Comparison of ENCODE assay signal across 8 mouse cellular contexts in genomic region chr2:135742954-135743700, GRCm38 (mm10).
DNase-seq lines count a peak whose midpoint lies in the region; ATAC-seq and TF ChIP-seq lines count a peak whose summit lies in the region.

No protein-coding gene starts in this region.

- TF ChIP-seq CTCF in MEL (IDR thresholded peaks at IDR 0.05 in 2 of 3, conservative IDR thresholded peaks at IDR 0.05 in 1 of 3; ENCODE audit: control insufficient read depth in 1 of 3, insufficient read depth in 1 of 3, low read depth in 2 of 3, low read length in 3 of 3, poor library complexity in 1 of 3, severe bottlenecking in 1 of 3) = no peak
- TF ChIP-seq CTCF in forebrain, postnatal 0 days (IDR thresholded peaks at IDR 0.05; ENCODE audit: low read depth) = no peak

- peak; percentile 53 to 54 for DNase-seq in heart, adult 18-20 months
- DNase-seq in heart, postnatal 25 days (ENCODE audit: low spot score) = no peak
- no peak for DNase-seq in MEL (ENCODE audit: low read depth, low spot score)
- peak; percentile 52 for DNase-seq in forebrain, postnatal 0 days
- peak; percentile 65 for DNase-seq in limb, embryonic 14.5 days (ENCODE audit: low spot score)
- DNase-seq in adrenal gland, adult 18-20 months (ENCODE audit: low spot score in 2 of 2) = no peak
- DNase-seq in right cerebral cortex, postnatal 36 days (ENCODE audit: low spot score in 2 of 2) = no peak

- H3K9me3 ChIP-seq in MEL (replicated peaks; ENCODE audit: insufficient read depth, low read length) = no peaks in the 10 kb centered on the region
- H3K9me3 ChIP-seq in forebrain, postnatal 0 days (ENCODE audit: low read length) = no peaks in the 10 kb centered on the region
- no peaks in the 10 kb centered on the region for H3K9me3 ChIP-seq in limb, embryonic 14.5 days (ENCODE audit: control insufficient read depth, low read length)
- H3K9me3 ChIP-seq in intestine, embryonic 16.5 days (ENCODE audit: control insufficient read depth, low read length) = no peaks in the 10 kb centered on the region

- TF ChIP-seq EP300 in MEL (IDR thresholded peaks at IDR 0.05; ENCODE audit: low read depth in 1 of 2, low read length in 2 of 2) = no peak

- TF ChIP-seq POLR2A in MEL (IDR thresholded peaks at IDR 0.05; ENCODE audit: control insufficient read depth in 1 of 2, insufficient read depth in 1 of 2, low read depth in 1 of 2, low read length in 2 of 2, poor library complexity in 1 of 2) = no peak
- no peak for TF ChIP-seq POLR2A in limb, embryonic 14.5 days (IDR thresholded peaks at IDR 0.05; ENCODE audit: borderline replicate concordance, extremely low read depth, insufficient read depth, insufficient read length)

- H3K4me1 ChIP-seq in MEL (ENCODE audit: control insufficient read depth in 1 of 2, insufficient read depth in 2 of 2, low read length in 2 of 2) = no peaks in the 10 kb centered on the region
- no peaks in the 10 kb centered on the region; the same call in 1 of the 2 replicates for H3K4me1 ChIP-seq in forebrain, postnatal 0 days (ENCODE audit: insufficient read depth)
- 0 out of 2 replicates have a peak, but pooled peaks cover 1% of the 10 kb centered on the region for H3K4me1 ChIP-seq in limb, embryonic 14.5 days (ENCODE audit: control insufficient read depth, insufficient read depth, low read length)
- 0 out of 2 replicates have a peak, but pooled peaks cover 2% of the 10 kb centered on the region for H3K4me1 ChIP-seq in intestine, embryonic 16.5 days (ENCODE audit: control insufficient read depth, insufficient read depth, low read length)

- H3K4me2 ChIP-seq in forebrain, postnatal 0 days (ENCODE audit: low read depth) = no peak overlapping the region
- H3K4me2 ChIP-seq in limb, embryonic 14.5 days (replicated peaks; ENCODE audit: low read depth, low read length, severe bottlenecking) = no peak overlapping the region
- H3K4me2 ChIP-seq in intestine, embryonic 16.5 days (ENCODE audit: low read depth, low read length) = no peak overlapping the region

- H3K36me3 ChIP-seq in MEL (ENCODE audit: control insufficient read depth in 1 of 2, insufficient read depth in 2 of 2, low read length in 2 of 2) = no peaks in the 10 kb centered on the region
- no peaks in the 10 kb centered on the region for H3K36me3 ChIP-seq in forebrain, postnatal 0 days (ENCODE audit: insufficient read depth)
- H3K36me3 ChIP-seq in limb, embryonic 14.5 days (ENCODE audit: control insufficient read depth, insufficient read depth, low read length) = no peaks in the 10 kb centered on the region
- H3K36me3 ChIP-seq in intestine, embryonic 16.5 days (ENCODE audit: control insufficient read depth, insufficient read depth, low read length) = no peaks in the 10 kb centered on the region

- no peak overlapping the region for H3K27ac ChIP-seq in MEL (ENCODE audit: control insufficient read depth, low read depth, low read length)
- H3K27ac ChIP-seq in forebrain, postnatal 0 days (ENCODE audit: low read depth, low read length) = peak overlapping the region; percentile 16; the same call in 1 of the 2 replicates
- H3K27ac ChIP-seq in limb, embryonic 14.5 days (replicated peaks; ENCODE audit: low read depth, low read length) = no peak overlapping the region
- no peak overlapping the region for H3K27ac ChIP-seq in intestine, embryonic 16.5 days (ENCODE audit: low read length)

- ATAC-seq in forebrain, postnatal 0 days = no peak; the same call in 1 of the 2 replicates
- ATAC-seq in limb, embryonic 14.5 days (ENCODE audit: low FRiP score, low read depth) = peak; percentile 69
- no peak for ATAC-seq in intestine, embryonic 16.5 days

- no peaks in the 10 kb centered on the region for H3K27me3 ChIP-seq in MEL (ENCODE audit: control insufficient read depth in 1 of 2, insufficient read depth in 2 of 2, low read length in 2 of 2)
- no peaks in the 10 kb centered on the region; the same call in 1 of the 2 replicates for H3K27me3 ChIP-seq in forebrain, postnatal 0 days (ENCODE audit: insufficient read depth, low read length)
- no peaks in the 10 kb centered on the region for H3K27me3 ChIP-seq in limb, embryonic 14.5 days (ENCODE audit: control insufficient read depth, insufficient read depth, low read length)
- H3K27me3 ChIP-seq in intestine, embryonic 16.5 days (replicated peaks; ENCODE audit: control insufficient read depth, insufficient read depth, low read length) = no peaks in the 10 kb centered on the region

- H3K4me3 ChIP-seq in MEL (ENCODE audit: control insufficient read depth in 1 of 2, insufficient read depth in 1 of 2, low read depth in 2 of 2, low read length in 2 of 2) = no peak overlapping the region
- H3K4me3 ChIP-seq in forebrain, postnatal 0 days (ENCODE audit: low read depth, low read length) = no peak overlapping the region
- no peak overlapping the region for H3K4me3 ChIP-seq in limb, embryonic 14.5 days (replicated peaks; ENCODE audit: low read length)
- no peak overlapping the region for H3K4me3 ChIP-seq in intestine, embryonic 16.5 days (ENCODE audit: low read length)

- 23% methylated on average over 10 of the region's 10 CpGs for WGBS in forebrain, postnatal 0 days
- 61% methylated on average over 10 of the region's 10 CpGs for WGBS in limb, embryonic 14.5 days
- WGBS in intestine, embryonic 16.5 days = 42% methylated on average over 10 of the region's 10 CpGs

- H3K79me2 ChIP-seq in MEL (ENCODE audit: control insufficient read depth, insufficient read depth, low read length, poor library complexity) = no peaks in the 10 kb centered on the region

- no peak overlapping the region for H3K9ac ChIP-seq in MEL (ENCODE audit: control insufficient read depth, low read depth, low read length, poor library complexity, severe bottlenecking)
- no peak overlapping the region for H3K9ac ChIP-seq in forebrain, postnatal 0 days
- no peak overlapping the region for H3K9ac ChIP-seq in limb, embryonic 14.5 days (ENCODE audit: low read depth, low read length, severe bottlenecking)
- no peak overlapping the region for H3K9ac ChIP-seq in intestine, embryonic 16.5 days (ENCODE audit: low read depth, low read length)

- intact Hi-C loops in heart, postnatal 25 days (cut with DNase I) = loop anchor here (5.0 to 10.0 kb wide), 2 partner anchors 184 to 308 kb away; no protein-coding TSS in a partner anchor

- TF ChIP-seq RAD21 in MEL (IDR thresholded peaks at IDR 0.05; ENCODE audit: low read depth, low read length) = no peak

TF ChIP-seq in MEL, 35 proteins besides CTCF, POLR2A, EP300 and RAD21:
- TF ChIP-seq TBP (IDR thresholded peaks at IDR 0.05; ENCODE audit: low read depth, low read length) (peak; percentile 82; the same call in 1 of the 2 replicates), E2F4 (IDR thresholded peaks at IDR 0.05; ENCODE audit: borderline replicate concordance, low read depth, low read length) (no peak), MYB (IDR thresholded peaks at IDR 0.05; ENCODE audit: low read depth, low read length) (no peak), BHLHE40 (IDR thresholded peaks at IDR 0.05; ENCODE audit: borderline replicate concordance, low read depth, low read length) (no peak)
TF ChIP-seq in MEL: peak in this region for 1.

Comparison
In these comparisons a context has a peak if more than half of its experiments do, and no peak if none do; other contexts are left out.
1. DNase-seq: peak in heart, adult 18-20 months (2 of 2), forebrain, postnatal 0 days (single experiment) and limb, embryonic 14.5 days (single experiment); none in heart, postnatal 25 days (single experiment), MEL (single experiment), adrenal gland, adult 18-20 months (0 of 2) and right cerebral cortex, postnatal 36 days (0 of 2).